Mouse (Mus musculus) ovary, adult 2 months (tissue): ENCODE results near the gene Slc6a20a. TPM values are rescaled to one million over a fixed set of nuclear protein-coding genes. Genes with fewer than 3 reads are reported as not detected.

Experiments used
- polyA plus RNA-seq: library from polyadenylated mRNA; depleted of rRNA; stranded (reverse); fragments of >200 nt; gene quantifications from 2 replicates; pipeline ENCODE4 v1.2.3, GENCODE M21; 2012; rRNA removed

Slc6a20a gene
- 0.38 and 0.71 TPM in 2 replicates for polyA plus RNA-seq

GRCm38 (mm10) chr9:123678327-123679105, at the start of gene Slc6a20a, which contains the start of gene Ccr9:
TSS of gene Slc6a20a (minus strand) at chr9:123678885.
TSS of gene Ccr9 (plus strand) at chr9:123678439.

GRCm38 (mm10) chr9:123717186-123718008, 38.7 kb upstream of the Slc6a20a start, which contains the start of gene Lztfl1:
TSS of gene Lztfl1 (minus strand) at chr9:123717697.

GRCm38 (mm10) chr9:123632281-123632680, 46.4 kb downstream of the Slc6a20a start, which contains the start of gene Slc6a20b:
TSS of gene Slc6a20b (minus strand) at chr9:123632565.

Other genes with a start within 250 kb of the Slc6a20a start
- gene Limd1, start 200.2 kb downstream of the Slc6a20a start, polyA plus RNA-seq, result 48.8 and 65.1 TPM in 2 replicates
- gene Sacm1l, start 149.1 kb downstream of the Slc6a20a start, polyA plus RNA-seq, result 3.0 and 3.8 TPM in 2 replicates
- gene Slc6a20b, start 46.3 kb downstream of the Slc6a20a start, polyA plus RNA-seq, result 1.1 and 1.7 TPM in 2 replicates
- 0.28 and 0.33 TPM in 2 replicates for gene Ccr9, start 446 bp downstream of the Slc6a20a start, polyA plus RNA-seq
- 1.7 and 2.8 TPM in 2 replicates for gene Lztfl1, start 38.8 kb upstream of the Slc6a20a start, polyA plus RNA-seq
- gene Cxcr6, start 127.6 kb upstream of the Slc6a20a start, polyA plus RNA-seq, result 0.43 and 0.44 TPM in 2 replicates
- 5.4 and 5.6 TPM in 2 replicates for gene Fyco1, start 173.0 kb upstream of the Slc6a20a start, polyA plus RNA-seq
- 0.48 and 0.59 TPM in 2 replicates for gene Xcr1, start 183.1 kb upstream of the Slc6a20a start, polyA plus RNA-seq